Mouse (Mus musculus) ES-Bruce4 (cell line): Measurements from ENCODE around the gene Ppm1e.

Experiments used
- CTCF ChIP-seq: IDR thresholded peaks from one replicate; pipeline ENCODE4 v1.8.1; 2011; ENCODE audit warnings: low read depth, low read length
- EP300 ChIP-seq: IDR thresholded peaks from 2 replicates; pipeline ENCODE4 v1.6.1; 2011; ENCODE audit warnings: low read depth, low read length; ENCODE audit not compliant: insufficient read depth
- POLR2A ChIP-seq: IDR thresholded peaks from one replicate; pipeline ENCODE4 v1.8.1; 2011; ENCODE audit warnings: low read length; ENCODE audit not compliant: insufficient read depth

- TF ChIP-seq CTCF (no peak), POLR2A (no peak), EP300 (no peak)
Observed at GRCm38 (mm10) chr11:87320007-87320406, 38.8 kb downstream of the Ppm1e start.
